Mouse (Mus musculus): Measurements from ENCODE around the gene Mrps27. TPM values are rescaled to one million over a fixed set of nuclear protein-coding genes. Genes with fewer than 3 reads are reported as not detected.

Mrps27 gene
- total RNA-seq, 2 experiments from 2014 or later = 26.2 to 27.2 TPM

DNA sequence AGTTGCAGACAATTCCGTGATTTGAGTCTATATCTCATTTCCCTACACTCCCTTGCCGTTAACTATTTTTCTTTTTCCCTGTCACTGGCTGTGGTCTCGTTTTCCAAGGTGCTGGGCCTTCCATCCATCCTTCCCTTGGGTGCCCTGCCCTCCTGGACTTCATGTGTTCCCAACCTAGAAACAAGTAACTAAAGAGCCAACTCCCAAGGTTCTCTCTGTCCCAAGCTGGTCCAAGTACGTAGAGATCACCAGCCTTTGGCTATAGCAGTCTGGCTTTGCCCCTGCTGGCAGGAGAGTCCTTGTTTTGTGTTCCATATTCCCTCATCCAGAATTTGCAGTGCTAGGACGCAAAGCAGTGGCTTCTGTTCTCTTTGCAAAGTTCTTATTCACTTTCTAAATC lies 106.7 kb downstream of the Mrps27 start:
- intact Hi-C loops (cut with DNase I) = no loop called here
- no peak for DNase-seq (ENCODE audit: low spot score in 2 of 2)

DNA sequence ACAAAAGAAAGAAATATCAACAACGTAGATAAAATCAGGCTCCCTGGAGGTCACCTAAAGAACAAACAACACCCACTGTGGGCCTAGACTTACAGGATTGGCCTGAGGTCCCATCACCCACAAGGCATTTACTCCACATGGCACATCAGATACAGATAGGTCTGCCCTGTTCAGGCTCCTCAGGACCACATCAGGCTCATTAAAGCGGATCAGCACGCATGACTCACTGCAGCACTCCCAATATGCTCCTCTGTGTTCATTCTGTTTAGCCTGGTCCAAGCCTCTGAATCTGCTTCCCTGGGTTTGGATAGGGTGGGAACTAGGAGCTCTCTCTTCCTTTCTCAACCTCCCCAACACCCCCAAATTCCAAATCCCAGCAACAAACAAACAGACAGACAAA lies 107.9 kb downstream of the Mrps27 start:
- no peak for DNase-seq (ENCODE audit: low spot score in 2 of 2)
- intact Hi-C loops (cut with DNase I) = no loop called here

DNA sequence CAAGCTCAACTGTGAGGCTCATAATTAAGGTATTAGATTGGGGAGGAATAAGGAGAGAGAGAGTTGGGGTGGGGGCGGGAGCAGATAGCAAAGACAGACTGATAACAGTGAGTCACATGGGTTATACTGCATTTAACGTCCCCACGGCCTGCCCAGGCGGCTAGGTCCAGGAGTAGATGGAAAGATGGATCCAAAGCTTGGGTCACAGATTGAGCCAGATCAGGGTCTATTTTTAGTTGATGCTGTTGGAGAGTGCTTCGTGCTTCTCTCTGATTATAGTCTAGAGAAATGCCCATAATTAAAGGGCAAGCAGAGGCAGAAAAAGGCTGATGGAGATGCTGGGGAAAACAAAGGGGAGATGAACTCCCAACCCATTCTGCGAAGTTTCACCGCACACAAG lies 110.4 kb downstream of the Mrps27 start:
- no peak for DNase-seq (ENCODE audit: low spot score in 2 of 2)
- intact Hi-C loops (cut with DNase I) = no loop called here

DNA sequence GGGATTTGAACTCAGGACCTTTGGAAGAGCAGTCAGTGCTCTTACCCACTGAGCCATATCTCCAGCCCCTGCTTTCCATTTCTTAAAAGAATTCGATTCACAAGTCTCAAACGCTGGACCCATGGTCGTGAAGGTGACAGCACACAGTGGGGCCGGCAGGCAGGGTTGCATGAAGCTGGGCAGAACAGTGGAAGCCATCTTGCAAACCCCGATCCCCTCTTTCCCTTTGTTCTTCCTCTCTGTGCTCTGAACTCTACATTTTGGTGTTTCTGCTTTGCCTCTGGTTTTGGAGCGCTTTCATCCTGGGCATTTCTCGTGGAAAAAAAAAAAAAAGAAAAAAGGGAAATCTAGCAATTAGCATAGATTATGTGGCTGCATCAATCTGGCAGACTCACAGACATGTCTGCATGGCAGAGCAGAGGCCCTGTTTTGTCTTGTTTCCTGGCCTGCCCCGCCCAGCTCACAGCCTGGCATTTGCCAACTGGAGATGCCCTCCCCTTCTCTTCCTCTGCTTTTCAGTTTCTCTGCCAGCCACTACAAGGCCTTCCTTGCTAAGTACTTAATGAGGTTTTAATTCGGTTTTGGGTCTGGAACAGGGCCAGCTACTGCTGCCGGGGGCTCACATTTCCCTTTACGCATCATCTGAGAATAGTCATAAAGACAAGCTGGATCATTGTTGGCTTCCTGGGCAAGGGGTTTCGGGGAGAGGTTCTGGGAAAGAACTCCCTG lies 114.2 kb downstream of the Mrps27 start:
- intact Hi-C loops (cut with DNase I) = no loop called here
- no peak for DNase-seq (ENCODE audit: low spot score in 2 of 2)

DNA sequence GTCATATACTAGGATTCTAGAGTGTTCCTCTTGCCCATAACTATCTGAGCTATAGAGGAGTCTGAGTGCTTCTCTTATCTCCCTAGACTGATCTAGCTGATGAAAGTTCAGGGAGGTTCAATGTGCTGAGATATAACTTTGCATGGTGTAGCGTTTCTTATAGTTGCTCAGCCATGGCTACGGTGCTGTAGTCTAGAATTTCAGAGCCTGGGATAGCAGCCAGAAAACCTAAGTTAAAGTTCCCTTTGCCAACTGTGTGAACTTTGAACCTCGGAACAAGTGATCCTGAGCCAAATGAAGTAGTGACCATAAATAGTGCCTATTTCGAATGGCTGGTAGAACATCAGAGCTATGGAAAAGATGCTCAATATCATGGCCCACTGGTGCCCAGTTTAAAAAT lies 115.0 kb downstream of the Mrps27 start:
- intact Hi-C loops (cut with DNase I) = no loop called here
- DNase-seq (ENCODE audit: low spot score in 2 of 2) = no peak

DNA sequence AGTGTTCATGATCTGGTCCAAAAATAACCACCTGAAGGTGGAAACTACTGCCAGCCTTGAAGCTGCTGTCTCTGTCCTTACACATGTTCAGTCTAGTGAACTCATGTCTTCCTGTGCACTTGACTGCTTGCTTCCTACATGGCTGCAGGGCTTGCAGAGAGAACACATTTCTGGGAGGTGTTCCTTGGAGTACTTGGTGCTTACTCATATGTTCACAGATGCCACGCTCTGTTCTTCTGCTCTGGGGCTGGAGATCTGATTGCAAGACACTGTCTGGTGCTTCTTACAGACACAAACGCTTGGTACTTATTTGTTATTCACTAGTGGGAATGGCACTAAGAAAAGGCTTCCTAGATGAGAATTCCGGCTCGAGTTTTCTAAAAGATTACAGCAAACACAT lies 117.3 kb downstream of the Mrps27 start:
- intact Hi-C loops (cut with DNase I) = no loop called here
- DNase-seq (ENCODE audit: low spot score in 2 of 2) = no peak

DNA sequence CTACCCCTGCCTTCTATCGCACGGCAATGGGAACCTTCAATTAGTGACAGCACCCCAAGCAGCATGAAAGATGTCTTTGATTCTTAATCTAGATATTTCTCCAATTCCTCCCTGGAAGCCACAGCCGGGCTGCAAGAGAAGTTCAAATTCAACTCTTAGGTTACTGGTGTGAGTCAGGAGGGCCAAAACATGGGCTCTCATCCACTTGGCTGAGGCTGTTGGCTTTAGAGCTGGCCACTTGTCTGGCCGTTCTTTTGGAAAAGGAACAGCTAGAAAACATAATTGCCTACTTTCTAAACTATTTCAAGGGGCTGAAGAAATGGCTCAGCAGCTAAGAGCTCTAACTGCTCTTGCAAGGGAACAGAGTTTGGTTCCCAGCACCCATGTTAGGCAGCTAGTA lies 120.0 kb downstream of the Mrps27 start:
- no peak for DNase-seq (ENCODE audit: low spot score in 2 of 2)
- intact Hi-C loops (cut with DNase I) = no loop called here

Other genes with a start within 250 kb of the Mrps27 start
- 1 to 10 TPM; 3.2 to 4.8 TPM for gene Zfp366, start 160.0 kb upstream of the Mrps27 start, total RNA-seq (2021)
- 10 to 100 TPM; 31.4 to 33.9 TPM for gene Ptcd2, start 81 bp upstream of the Mrps27 start, total RNA-seq (2021)
- 100 to 1,000 TPM; 586 to 655 TPM for gene Map1b, start 171.8 kb downstream of the Mrps27 start, total RNA-seq (2021)